Mouse (Mus musculus): ENCODE data around the gene Stk32b. TPM values are rescaled to one million over a fixed set of nuclear protein-coding genes. Genes with fewer than 3 reads are reported as not detected.

Gene Stk32b
- polyA plus RNA-seq (2012; rRNA removed): 1.6 and 1.8 TPM in 2 replicates

DNA sequence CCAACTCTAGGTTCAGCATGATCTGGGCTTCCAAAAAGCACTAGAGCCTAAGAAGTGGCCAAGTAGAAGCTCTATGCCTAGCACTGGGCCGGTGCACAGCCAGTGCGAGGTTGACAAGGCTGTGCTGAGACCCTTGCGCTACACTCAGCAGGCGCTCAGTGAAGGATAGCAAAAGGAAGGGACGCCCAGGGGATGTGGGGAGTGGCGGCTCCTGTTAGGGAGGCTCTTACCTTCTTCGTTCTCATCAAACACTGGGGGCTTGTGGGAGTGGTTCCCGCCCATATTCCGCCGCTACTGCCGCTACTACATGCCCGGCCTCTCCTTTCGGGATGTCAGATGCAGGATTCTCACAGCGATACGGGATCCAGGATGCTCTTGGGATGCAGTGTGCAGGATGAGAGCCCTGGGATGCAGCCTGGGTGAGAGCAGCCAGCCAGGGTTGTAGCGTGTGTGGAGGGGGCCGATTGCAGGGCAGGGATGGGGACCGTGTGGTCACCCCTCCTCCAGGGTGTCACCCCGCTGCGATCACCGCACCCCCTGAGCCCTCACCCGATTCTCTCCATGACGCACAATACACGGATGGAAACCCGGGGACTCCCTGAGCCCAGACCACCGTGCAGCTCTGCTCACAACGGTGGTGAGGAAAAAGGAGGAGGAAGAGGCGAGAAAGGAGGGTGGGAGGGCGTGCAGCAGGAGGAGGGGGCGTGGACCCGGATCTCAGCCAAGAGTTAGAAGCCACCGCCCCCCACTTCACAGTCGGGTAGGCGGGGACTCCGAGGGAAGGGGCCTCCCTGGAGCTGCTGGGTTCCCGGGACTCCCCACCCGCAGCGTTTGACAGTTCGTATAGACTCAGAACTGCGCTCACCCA is at the start of gene Stk32b:
Gene Stk32b, minus strand, starts transcription at position 667 of the 868 bp plus-strand sequence.
- peaks cover 1% of the 10 kb centered on the region; the same call in 1 of the 2 replicates for H3K27me3 ChIP-seq (ENCODE audit: control insufficient read depth, insufficient read depth, low read length)
- H3K27ac ChIP-seq (ENCODE audit: insufficient read depth, low read length): no peak within 1 kb of the TSS
- TF ChIP-seq POLR2A (IDR thresholded peaks at IDR 0.05; ENCODE audit: borderline replicate concordance, insufficient read depth, low read length) (no peak), CTCF (IDR thresholded peaks at IDR 0.05; ENCODE audit: borderline replicate concordance, insufficient read depth, low read depth, low read length) (no peak)
- no peak for DNase-seq
- H3K4me1 ChIP-seq (ENCODE audit: control insufficient read depth, insufficient read depth, low read length): no peaks in the 10 kb centered on the region; the same call in 1 of the 2 replicates
- H3K4me3 ChIP-seq (replicated peaks; ENCODE audit: insufficient read depth, low read depth, low read length): no peak within 1 kb of the TSS
- WGBS: 2% methylated on average over 40 of the region's 40 CpGs

GRCm38 (mm10) chr5:37765851-37766250 is 48.9 kb upstream of the Stk32b start:
- H3K4me3 ChIP-seq (replicated peaks; ENCODE audit: insufficient read depth, low read depth, low read length): no peak overlapping the region

GRCm38 (mm10) chr5:37762046-37762445 is 45.1 kb upstream of the Stk32b start:
- H3K4me3 ChIP-seq (replicated peaks; ENCODE audit: insufficient read depth, low read depth, low read length): no peak overlapping the region
- whole genome bisulfite sequencing: 81% methylated on average over 3 of the region's 3 CpGs
- TF ChIP-seq POLR2A (IDR thresholded peaks at IDR 0.05; ENCODE audit: borderline replicate concordance, insufficient read depth, low read length) (no peak), CTCF (IDR thresholded peaks at IDR 0.05; ENCODE audit: borderline replicate concordance, insufficient read depth, low read depth, low read length) (no peak)
- no peak for DNase-seq
- no peaks in the 10 kb centered on the region for H3K4me1 ChIP-seq (ENCODE audit: control insufficient read depth, insufficient read depth, low read length)
- H3K27ac ChIP-seq (ENCODE audit: insufficient read depth, low read length): no peak overlapping the region
- H3K27me3 ChIP-seq (ENCODE audit: control insufficient read depth, insufficient read depth, low read length): no peaks in the 10 kb centered on the region

More at GRCm38 (mm10) chr5:37765851-37766250, 48.9 kb upstream of the Stk32b start:
- Histone ChIP-seq H3K27ac (ENCODE audit: insufficient read depth, low read length) (no peak overlapping the region), H3K4me1 (ENCODE audit: control insufficient read depth, insufficient read depth, low read length) (no peaks in the 10 kb centered on the region; the same call in 1 of the 2 replicates), H3K27me3 (ENCODE audit: control insufficient read depth, insufficient read depth, low read length) (no peaks in the 10 kb centered on the region)
- WGBS: 24% methylated on average over 8 of the region's 8 CpGs
- no peak for TF ChIP-seq CTCF (IDR thresholded peaks at IDR 0.05; ENCODE audit: borderline replicate concordance, insufficient read depth, low read depth, low read length)
- no peak for TF ChIP-seq POLR2A (IDR thresholded peaks at IDR 0.05; ENCODE audit: borderline replicate concordance, insufficient read depth, low read length)
- no peak for DNase-seq

DNA sequence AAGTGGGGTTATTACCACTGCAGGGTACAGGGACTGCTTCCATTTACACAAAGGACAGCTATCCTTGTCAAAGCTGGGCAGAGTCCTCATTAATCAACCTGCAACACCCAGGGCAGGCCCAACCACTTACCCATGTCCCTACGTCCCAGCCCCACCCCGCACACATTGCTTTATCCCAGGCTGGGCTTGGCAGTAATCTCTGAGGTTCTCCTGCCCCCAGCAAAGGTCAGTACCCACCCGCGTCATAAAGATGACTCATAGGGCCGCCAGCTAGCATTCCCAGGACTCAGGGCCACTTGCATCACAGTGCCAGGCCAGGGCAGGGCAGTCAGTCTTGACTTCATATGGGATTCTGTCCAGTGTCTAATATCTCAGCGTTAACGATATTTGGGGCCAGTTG is 36.4 kb upstream of the Stk32b start:
- H3K27ac ChIP-seq (ENCODE audit: insufficient read depth, low read length): no peak overlapping the region
- 57% methylated on average over 7 of the region's 7 CpGs for WGBS
- TF ChIP-seq POLR2A (IDR thresholded peaks at IDR 0.05; ENCODE audit: borderline replicate concordance, insufficient read depth, low read length) (no peak), CTCF (IDR thresholded peaks at IDR 0.05; ENCODE audit: borderline replicate concordance, insufficient read depth, low read depth, low read length) (no peak)
- H3K4me3 ChIP-seq (replicated peaks; ENCODE audit: insufficient read depth, low read depth, low read length): no peak overlapping the region
- DNase-seq: no peak
- H3K4me1 ChIP-seq (ENCODE audit: control insufficient read depth, insufficient read depth, low read length): no peaks in the 10 kb centered on the region
- H3K27me3 ChIP-seq (ENCODE audit: control insufficient read depth, insufficient read depth, low read length): no peaks in the 10 kb centered on the region

GRCm38 (mm10) chr5:37752027-37752967 is 35.3 kb upstream of the Stk32b start:
- H3K27me3 ChIP-seq (ENCODE audit: control insufficient read depth, insufficient read depth, low read length): no peaks in the 10 kb centered on the region
- peak; percentile 58 to 62 for DNase-seq
- no peak overlapping the region for H3K27ac ChIP-seq (ENCODE audit: insufficient read depth, low read length)
- H3K4me1 ChIP-seq (ENCODE audit: control insufficient read depth, insufficient read depth, low read length): no peaks in the 10 kb centered on the region
- WGBS: 62% methylated on average over 8 of the region's 8 CpGs
- TF ChIP-seq POLR2A (IDR thresholded peaks at IDR 0.05; ENCODE audit: borderline replicate concordance, insufficient read depth, low read length) (no peak), CTCF (IDR thresholded peaks at IDR 0.05; ENCODE audit: borderline replicate concordance, insufficient read depth, low read depth, low read length) (peak; percentile 92)
- no peak overlapping the region for H3K4me3 ChIP-seq (replicated peaks; ENCODE audit: insufficient read depth, low read depth, low read length)

DNA sequence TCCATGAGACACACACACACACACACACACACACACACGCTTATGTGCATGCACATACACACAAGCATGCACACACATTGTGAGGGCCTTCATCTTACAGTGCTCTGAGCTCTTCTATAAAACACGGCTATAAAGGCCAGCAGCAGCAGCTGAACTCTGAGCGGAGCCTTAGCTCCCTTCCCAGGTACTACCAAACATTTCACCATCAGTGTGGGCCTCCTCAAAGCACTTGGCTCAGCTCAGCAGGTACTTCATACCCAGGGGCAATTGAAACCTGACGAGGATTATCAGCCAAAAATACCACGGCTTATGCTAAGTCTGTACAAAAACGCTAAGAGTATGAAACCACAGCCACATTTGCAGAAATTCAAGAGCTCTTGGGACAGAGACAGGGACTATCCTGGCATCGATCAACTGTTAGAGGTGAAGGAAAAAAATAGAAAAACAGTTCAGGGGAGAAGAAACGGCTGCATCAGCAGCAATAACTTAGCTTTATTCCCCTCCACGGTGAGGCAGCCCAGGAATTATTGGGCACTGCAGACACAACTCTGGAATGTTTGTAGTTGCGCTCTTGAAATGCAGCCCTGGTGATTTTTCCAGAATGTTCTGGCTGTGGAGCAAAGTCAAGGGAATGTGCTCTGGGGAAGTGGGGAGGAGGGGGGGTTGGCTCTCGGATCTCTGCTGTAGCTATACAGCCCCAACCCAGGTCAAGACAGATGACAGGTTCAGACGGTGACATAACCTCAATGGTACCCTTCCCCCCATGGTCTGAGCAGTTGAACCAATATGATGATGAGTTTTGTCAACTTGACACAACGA is 27.1 kb upstream of the Stk32b start:
- Histone ChIP-seq H3K4me3 (replicated peaks; ENCODE audit: insufficient read depth, low read depth, low read length) (no peak overlapping the region), H3K27me3 (ENCODE audit: control insufficient read depth, insufficient read depth, low read length) (no peaks in the 10 kb centered on the region), H3K4me1 (ENCODE audit: control insufficient read depth, insufficient read depth, low read length) (no peaks in the 10 kb centered on the region), H3K27ac (ENCODE audit: insufficient read depth, low read length) (no peak overlapping the region)
- DNase-seq: no peak
- no peak for TF ChIP-seq POLR2A (IDR thresholded peaks at IDR 0.05; ENCODE audit: borderline replicate concordance, insufficient read depth, low read length)
- TF ChIP-seq CTCF (IDR thresholded peaks at IDR 0.05; ENCODE audit: borderline replicate concordance, insufficient read depth, low read depth, low read length): no peak
- WGBS: 79% methylated on average over 13 of the region's 13 CpGs

DNA sequence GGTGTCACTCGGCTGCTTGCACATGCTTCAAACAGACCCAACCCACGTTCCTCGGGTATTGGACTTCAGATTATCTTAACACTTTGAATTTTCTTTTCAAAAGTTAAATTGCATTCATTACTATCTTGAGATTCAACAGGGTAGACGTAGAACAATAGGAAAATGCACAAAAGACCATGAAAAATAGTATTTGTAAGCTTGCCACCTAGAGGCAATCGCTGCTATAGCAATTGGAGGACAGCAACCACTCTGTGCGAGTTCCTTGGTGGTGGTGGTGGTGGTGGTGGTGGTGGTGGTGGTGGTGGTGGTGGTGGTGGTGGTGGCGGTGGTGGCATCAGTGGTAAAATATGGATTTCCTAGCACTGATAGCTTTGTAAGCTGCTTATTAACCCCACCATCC is 19.2 kb upstream of the Stk32b start:
- WGBS: 53% methylated on average over 7 of the region's 7 CpGs
- no peak for DNase-seq
- no peaks in the 10 kb centered on the region for H3K27me3 ChIP-seq (ENCODE audit: control insufficient read depth, insufficient read depth, low read length)
- H3K27ac ChIP-seq (ENCODE audit: insufficient read depth, low read length): no peak overlapping the region
- TF ChIP-seq CTCF (IDR thresholded peaks at IDR 0.05; ENCODE audit: borderline replicate concordance, insufficient read depth, low read depth, low read length): no peak
- TF ChIP-seq POLR2A (IDR thresholded peaks at IDR 0.05; ENCODE audit: borderline replicate concordance, insufficient read depth, low read length): no peak
- H3K4me1 ChIP-seq (ENCODE audit: control insufficient read depth, insufficient read depth, low read length): no peaks in the 10 kb centered on the region; the same call in 1 of the 2 replicates
- no peak overlapping the region for H3K4me3 ChIP-seq (replicated peaks; ENCODE audit: insufficient read depth, low read depth, low read length)
